Mouse (Mus musculus): Measurements from ENCODE around the gene Adgrb2. TPM values are rescaled to one million over a fixed set of nuclear protein-coding genes. Genes with fewer than 3 reads are reported as not detected.
A peak's percentile ranks its signal among the peaks of the same experiment; 100 is the strongest.

Adgrb2 gene
- total RNA-seq, 2 experiments from 2014 or later: 549 to 563 TPM

DNA sequence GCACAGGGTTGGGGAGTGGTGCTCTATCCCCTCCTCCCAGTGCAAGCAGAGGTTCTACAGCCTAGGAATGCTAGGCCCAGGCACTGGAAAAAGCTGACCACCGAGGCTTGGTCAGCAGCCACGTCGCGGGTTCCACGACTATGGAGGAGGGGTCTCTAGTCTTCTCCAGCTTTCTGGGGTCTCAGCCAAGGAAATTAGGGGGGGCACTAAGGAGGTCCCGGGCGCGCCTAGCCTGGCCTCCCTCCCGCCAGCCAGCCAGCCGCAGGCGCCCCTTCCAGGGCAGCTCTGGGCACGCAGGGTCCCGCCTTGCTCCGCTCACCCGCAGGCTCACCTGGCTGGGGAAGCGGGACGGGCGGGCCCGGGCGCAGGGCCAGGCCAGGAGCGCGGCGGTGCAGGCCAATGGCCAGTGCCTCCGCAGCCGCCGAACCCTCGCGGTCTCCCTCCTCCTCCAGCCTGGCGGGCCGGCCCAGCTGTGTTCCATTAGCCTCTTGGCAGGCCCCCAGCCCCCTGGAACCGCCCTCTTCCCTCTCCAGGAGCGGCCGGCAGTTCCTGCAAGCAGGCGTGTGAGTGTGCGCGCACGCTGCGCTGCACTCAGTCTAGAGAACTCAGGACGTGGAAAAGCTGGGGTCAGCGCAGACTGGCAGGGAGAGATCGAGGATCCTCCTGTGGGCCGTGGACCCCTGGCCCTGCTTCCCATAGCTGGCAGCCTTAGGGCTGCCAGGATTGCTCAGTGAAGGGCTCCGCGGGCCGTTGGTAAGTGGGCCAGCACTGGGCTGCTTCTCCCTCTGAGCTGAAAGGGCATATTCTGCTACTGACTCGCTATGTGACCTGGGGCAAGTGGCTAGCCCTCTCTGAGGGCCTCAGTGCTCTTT, 62.9 kb downstream of the Adgrb2 start, which contains the start of gene Col16a1:
Gene Col16a1, plus strand, starts transcription at position 510 of the 872 bp plus-strand sequence.
- H3K27ac ChIP-seq: peak within 1 kb of the TSS; percentile 77
- H3K4me3 ChIP-seq: peak within 1 kb of the TSS; percentile 51
- peak; percentile 69 to 75 for DNase-seq (ENCODE audit: low spot score in 2 of 2)
- TF ChIP-seq CTCF (conservative IDR thresholded peaks at IDR 0.05): no peak

DNA sequence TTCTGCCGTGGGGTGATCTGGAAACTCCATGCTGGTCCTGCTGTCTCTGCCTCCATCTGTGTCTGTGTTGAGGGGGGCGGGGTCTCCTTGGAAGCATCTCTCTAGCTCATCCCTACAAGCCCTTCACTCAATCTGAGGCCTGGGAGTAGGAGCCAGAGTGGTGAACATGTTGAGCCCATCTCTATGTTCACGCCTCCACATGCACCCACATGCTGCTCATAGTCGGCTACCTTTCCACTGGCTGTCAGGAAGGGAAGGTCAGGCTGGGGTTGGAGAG, 63.5 kb downstream of the Adgrb2 start:
- no peak for DNase-seq (ENCODE audit: low spot score in 2 of 2)
- H3K27ac ChIP-seq: peak overlapping the region; percentile 77
- TF ChIP-seq CTCF (conservative IDR thresholded peaks at IDR 0.05): no peak
- H3K4me3 ChIP-seq: peak overlapping the region; percentile 51

DNA sequence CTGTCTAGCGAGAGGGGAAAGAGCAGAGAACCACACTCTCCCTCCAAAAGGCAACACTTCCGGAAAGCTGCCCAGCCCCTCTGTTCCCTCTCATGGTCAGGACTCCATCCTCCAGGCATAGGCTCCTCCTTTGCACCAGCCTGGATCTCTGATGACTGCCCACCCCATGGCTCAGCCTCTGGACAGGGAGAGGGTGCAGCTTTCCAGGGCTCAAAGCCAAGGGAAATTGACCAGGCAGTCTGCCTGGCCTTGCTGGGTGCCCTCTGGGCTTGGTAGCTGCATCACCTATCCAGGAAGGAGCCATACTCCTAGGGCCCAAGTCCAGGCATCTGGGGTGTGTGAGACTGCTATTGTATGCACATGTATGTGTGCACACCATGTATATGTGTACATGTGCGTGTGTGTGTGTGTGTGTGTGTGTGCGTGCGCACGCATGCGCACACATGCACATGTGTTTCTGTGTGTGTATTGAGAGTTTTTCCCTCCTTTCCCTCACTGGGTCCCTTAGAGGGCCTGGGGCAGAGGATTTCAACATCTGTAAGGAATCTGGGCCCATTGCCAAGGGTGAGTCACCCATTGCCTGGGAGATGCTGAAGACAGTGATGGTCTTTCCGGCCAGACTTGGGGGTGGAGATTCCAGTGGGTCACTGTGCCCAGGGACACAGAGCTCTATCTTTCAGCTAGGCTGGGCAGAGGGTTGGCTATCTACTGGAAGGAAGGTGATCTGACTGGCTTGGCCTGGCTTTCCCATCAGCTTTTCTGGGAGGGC, 65.6 kb downstream of the Adgrb2 start:
- Histone ChIP-seq H3K4me3 (no peak overlapping the region), H3K27ac (no peak overlapping the region)
- no peak for TF ChIP-seq CTCF (conservative IDR thresholded peaks at IDR 0.05)
- no peak for DNase-seq (ENCODE audit: low spot score in 2 of 2)

DNA sequence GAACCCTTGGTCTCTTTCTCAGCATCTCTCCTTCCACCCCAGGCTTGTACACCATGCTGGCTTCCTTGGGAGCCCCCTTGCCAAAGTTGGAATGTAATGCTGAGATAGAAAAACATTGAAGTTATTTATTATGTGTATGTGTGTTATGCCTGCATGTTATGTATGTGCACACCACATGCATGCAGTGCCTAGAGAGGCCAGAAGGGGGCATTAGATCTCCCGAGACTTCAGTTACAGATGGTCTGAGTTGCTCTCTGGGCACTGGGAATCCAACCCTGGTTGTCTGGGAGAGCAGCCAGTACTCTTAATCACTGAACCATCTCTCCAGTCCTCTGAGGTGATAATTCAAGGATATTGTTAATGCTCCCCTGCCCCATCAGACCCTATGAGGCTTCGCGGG, 67.6 kb downstream of the Adgrb2 start:
- TF ChIP-seq CTCF (conservative IDR thresholded peaks at IDR 0.05): peak; percentile 47
- H3K4me3 ChIP-seq: no peak overlapping the region
- DNase-seq (ENCODE audit: low spot score in 2 of 2): no peak
- H3K27ac ChIP-seq: no peak overlapping the region

DNA sequence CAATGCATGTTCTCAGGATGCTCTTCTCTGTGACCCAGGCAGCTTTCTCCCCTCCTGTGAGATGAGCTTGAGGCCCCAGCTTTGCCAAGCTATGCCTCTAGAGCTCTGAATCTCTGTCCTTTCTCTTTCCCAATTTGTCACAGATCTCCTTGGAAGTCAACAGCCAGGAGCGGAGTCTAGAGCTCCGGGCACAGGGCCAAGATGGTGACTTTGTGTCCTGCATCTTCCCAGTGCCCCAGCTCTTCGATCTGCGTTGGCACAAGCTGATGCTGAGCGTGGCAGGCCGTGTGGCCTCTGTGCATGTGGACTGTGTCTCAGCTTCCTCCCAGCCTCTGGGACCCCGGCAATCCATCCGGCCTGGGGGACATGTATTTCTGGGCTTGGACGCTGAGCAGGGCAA, 68.4 kb downstream of the Adgrb2 start:
- no peak for DNase-seq (ENCODE audit: low spot score in 2 of 2)
- Histone ChIP-seq H3K27ac (no peak overlapping the region), H3K4me3 (no peak overlapping the region)
- no peak for TF ChIP-seq CTCF (conservative IDR thresholded peaks at IDR 0.05)

DNA sequence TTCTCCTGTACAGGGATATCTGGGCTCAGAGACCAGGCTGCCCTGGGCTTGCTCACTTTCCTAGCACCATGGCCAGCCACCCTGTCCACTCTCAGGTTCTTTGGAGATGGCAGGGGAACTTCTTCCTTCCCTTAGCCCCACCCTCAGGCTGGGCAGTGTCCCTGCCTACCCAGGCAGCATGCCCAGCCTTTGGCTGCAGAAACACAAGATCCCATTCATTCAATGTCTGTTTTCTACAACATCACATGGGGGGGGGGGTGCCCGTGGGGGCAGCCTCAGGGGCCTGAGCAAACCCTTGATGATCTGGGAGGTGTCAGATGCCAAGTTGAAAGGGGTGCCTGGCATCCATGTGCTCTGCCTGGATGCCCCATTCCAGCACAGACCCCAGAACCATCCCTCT, 70.1 kb downstream of the Adgrb2 start:
- Histone ChIP-seq H3K27ac (peak overlapping the region; percentile 82), H3K4me3 (peak overlapping the region; percentile 17; the same call in 1 of the 2 replicates)
- DNase-seq (ENCODE audit: low spot score in 2 of 2): no peak
- no peak for TF ChIP-seq CTCF (conservative IDR thresholded peaks at IDR 0.05)

DNA sequence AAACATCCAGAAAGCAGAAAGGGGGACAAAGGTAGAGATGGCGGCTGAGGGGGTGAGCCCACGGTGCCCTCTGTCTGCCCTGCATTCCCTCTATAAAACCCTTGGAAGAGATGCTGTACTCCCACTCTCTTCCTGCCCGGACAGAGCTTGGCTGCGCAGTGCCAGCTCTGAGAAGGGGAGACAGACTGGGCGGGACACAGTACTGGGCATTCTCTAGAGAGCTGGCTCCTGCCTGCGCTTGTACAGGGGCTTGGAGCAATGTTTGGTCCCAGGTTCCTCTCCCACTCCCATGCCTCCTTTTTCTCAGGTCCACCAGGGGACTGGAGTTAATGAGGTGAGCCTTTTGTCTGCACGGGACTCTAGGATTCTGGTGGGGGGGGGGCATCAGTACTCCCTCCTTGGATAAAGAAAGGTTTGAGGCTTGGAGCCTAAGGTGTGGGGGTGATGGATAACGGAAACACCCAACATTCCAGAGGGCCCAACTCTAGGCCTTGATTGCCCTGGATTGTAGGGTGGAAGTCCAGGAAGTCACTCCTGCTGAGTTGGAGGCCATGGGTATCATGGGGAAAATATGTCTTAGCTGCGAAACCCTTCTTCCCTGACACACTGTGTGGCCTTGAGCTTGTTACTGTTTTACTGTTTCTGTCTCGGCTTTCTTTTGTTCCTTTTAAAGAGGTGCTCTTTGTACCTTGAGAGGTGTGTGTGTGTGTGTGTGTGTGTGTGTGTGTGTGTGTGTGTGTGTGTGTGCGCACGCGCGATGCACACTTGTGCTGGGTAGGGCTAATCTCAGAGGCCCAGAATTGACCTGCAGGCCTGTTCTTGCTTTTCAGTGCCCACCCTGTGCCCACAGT, 70.7 kb downstream of the Adgrb2 start:
- Histone ChIP-seq H3K27ac (peak overlapping the region; percentile 82), H3K4me3 (peak overlapping the region; percentile 17; the same call in 1 of the 2 replicates)
- no peak for TF ChIP-seq CTCF (conservative IDR thresholded peaks at IDR 0.05)
- no peak for DNase-seq (ENCODE audit: low spot score in 2 of 2)

DNA sequence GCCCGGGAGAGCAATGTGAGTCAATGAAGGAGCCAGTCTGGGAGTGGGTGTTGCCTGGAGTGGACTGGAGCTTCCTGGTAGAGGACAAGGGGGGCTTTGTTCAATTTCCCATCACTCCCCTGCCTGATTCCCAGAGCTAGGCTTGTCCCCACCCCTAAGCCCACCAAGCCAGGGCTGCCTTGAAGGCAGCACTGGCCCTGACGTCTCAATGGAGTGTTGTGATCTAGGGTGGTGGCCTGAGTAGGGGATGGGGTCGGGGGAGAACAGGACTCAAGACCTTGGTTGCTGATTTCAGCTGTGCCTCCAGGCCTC, 71.3 kb downstream of the Adgrb2 start:
- no peak for TF ChIP-seq CTCF (conservative IDR thresholded peaks at IDR 0.05)
- no peak for DNase-seq (ENCODE audit: low spot score in 2 of 2)
- Histone ChIP-seq H3K4me3 (no peak overlapping the region), H3K27ac (no peak overlapping the region)

DNA sequence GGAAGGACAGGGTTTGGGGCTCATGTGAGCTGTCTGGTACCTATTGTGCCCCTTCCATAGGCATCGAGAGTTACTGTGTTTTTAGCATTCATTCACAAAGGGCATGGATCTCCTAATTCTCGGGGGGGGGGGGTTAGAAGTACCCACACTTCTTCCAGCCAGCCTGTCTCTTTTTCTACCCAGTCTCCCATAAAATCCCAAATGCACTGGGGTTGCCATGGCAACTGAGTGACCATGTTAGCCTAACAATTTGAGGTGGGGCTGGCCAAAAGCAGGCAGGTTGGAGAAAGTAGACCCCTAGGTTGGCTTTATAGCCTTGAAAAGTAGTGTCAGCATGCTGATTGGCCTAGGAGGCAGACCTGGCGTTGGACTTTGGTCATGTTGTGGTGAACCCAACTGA, 71.8 kb downstream of the Adgrb2 start:
- H3K27ac ChIP-seq: no peak overlapping the region
- no peak for TF ChIP-seq CTCF (conservative IDR thresholded peaks at IDR 0.05)
- no peak overlapping the region for H3K4me3 ChIP-seq
- no peak for DNase-seq (ENCODE audit: low spot score in 2 of 2)

DNA sequence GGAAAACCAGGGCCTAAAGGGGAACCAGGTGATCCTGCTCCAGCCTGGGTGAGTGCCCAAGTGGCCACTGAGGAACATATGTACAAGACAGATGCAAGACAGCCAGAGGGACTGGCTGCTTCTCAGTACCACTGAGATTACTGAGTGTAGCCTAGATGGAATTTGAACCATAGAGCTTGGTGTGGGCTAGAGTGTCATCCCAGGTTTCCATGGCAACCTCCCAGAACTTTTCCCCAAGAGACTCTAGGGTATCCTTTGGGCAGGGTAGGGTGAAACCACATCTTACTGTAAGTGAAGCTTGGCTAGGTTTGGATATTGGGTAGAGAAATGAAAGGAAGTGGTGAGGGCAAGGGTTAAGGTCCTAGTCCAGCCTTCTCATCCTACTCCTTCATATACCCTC, 76.3 kb downstream of the Adgrb2 start:
- no peak overlapping the region for H3K27ac ChIP-seq
- TF ChIP-seq CTCF (conservative IDR thresholded peaks at IDR 0.05): no peak
- no peak for DNase-seq (ENCODE audit: low spot score in 2 of 2)

DNA sequence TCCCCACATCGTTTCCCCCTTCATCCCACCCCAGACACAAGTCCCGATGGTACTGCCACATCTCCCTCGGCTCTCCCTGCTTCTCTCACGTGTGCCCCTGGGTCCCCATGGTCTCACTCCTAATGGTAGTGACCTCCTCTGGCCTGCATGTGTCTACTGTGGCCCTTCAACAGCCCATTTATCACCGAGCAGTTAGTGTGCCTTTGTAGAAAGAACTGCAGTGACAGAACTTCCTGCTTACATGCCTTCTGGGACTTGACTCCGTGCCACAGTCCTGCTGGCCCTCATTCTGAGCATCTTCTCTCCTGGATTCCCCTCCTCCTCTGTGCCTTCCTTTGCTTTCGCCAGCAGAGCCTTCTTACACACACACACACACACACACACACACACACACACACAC, 78.5 kb downstream of the Adgrb2 start:
- no peak overlapping the region for H3K4me3 ChIP-seq
- no peak overlapping the region for H3K27ac ChIP-seq
- TF ChIP-seq CTCF (conservative IDR thresholded peaks at IDR 0.05): no peak
- no peak for DNase-seq (ENCODE audit: low spot score in 2 of 2)

More for the DNA sequence above, 76.3 kb downstream of the Adgrb2 start:
- no peak overlapping the region for H3K4me3 ChIP-seq

DNA sequence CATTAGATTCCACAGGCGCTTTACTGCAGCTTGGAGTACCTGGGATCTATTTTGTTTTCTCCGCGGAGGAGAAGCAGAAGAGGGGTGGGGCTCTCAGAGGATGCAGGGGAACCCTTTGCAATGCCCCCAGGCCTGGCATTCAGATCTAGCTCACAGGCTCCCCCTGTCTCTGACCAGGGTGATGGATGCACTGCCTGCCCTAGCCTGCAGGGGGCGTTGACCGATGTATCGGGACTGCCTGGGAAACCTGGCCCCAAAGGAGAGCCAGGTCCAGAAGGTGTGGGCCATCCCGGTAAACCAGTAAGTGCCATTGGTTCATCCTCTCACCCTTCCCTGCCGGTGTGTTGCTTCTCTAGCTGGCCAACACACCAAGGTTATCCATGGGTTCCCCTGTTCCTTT, 82.1 kb downstream of the Adgrb2 start:
- Histone ChIP-seq H3K4me3 (no peak overlapping the region), H3K27ac (no peak overlapping the region)
- DNase-seq (ENCODE audit: low spot score in 2 of 2): peak in 1 of 2 experiments; percentile 51
- peak; percentile 87 for TF ChIP-seq CTCF (conservative IDR thresholded peaks at IDR 0.05)

DNA sequence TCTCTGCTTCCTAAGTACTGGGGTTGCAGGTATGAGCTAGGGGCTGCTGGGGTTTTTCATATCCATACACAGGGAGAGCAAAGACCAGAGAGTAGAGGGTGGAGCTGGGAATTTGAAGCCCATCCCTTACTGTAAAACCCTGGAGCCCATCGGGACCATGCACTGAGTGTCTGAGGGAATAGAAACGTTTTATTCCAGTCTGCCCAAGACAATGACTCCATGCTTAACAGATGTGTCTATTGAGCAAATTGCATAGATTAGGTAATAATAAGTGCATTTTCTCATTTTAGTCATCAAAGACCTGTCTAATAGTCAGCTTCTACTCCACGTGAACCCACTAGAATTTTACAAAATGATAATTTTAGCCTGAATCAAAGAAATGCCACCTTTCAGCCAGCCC, 85.9 kb downstream of the Adgrb2 start:
- no peak for TF ChIP-seq CTCF (conservative IDR thresholded peaks at IDR 0.05)
- DNase-seq (ENCODE audit: low spot score in 2 of 2): no peak
- Histone ChIP-seq H3K4me3 (no peak overlapping the region), H3K27ac (no peak overlapping the region)

All from layer of hippocampus, adult 2 months (tissue).